Mouse (Mus musculus) mouse embryonic stem cell (cell line): ENCODE results near the gene Stkld1.
"Not testable (repeated sequence)": the region's sequence is repeated elsewhere in the genome, so short reads cannot be mapped to it uniquely, and the experiment has no call there.

ENCODE experiments used
- in situ Hi-C, 2 experiments: fragments of 300-500 bp; cut with MboI; formaldehyde crosslinking; loops; 1 replicate in 1 of 2; 3 replicates in 1 of 2; pipeline ENCODE4 v1.14.3; 2019 to 2020; ENCODE audit warnings: low sequenced_read_pairs in 2 of 2, low pct_unique_long_range_greater_than_20kb in 1 of 2, mixed read lengths in 1 of 2; ENCODE audit not compliant: unreplicated experiment in 1 of 2

Stkld1 gene

GRCm38 (mm10) chr2:26933304-26934055 is at the start of gene Stkld1, which contains the start of gene Surf4:
Gene Stkld1 (plus strand): TSS chr2:26934047.
Gene Surf4 (minus strand): TSS chr2:26933928.
- in situ Hi-C loops: no loop called here

- in situ Hi-C loops: not testable (repeated sequence)
These were observed 48.3 kb upstream of the Stkld1 start for GRCm38 (mm10) chr2:26885541-26885940.

- in situ Hi-C loops: not testable (repeated sequence)
These were observed 47.7 kb upstream of the Stkld1 start for GRCm38 (mm10) chr2:26886170-26886569.

GRCm38 (mm10) chr2:26895898-26896297 is 37.9 kb upstream of the Stkld1 start:
- in situ Hi-C loops: no loop called here

- in situ Hi-C loops: no loop called here
These were observed 33.1 kb upstream of the Stkld1 start for GRCm38 (mm10) chr2:26900731-26901130.

GRCm38 (mm10) chr2:26901834-26902400 is 31.9 kb upstream of the Stkld1 start:
- in situ Hi-C loops: no loop called here

- in situ Hi-C loops: no loop called here
These were observed 31.2 kb upstream of the Stkld1 start, which contains the start of gene Surf6 for GRCm38 (mm10) chr2:26902467-26903220. Gene Surf6 (minus strand): TSS chr2:26902879.

GRCm38 (mm10) chr2:26903311-26903710 is 30.5 kb upstream of the Stkld1 start:
- in situ Hi-C loops: no loop called here

- in situ Hi-C loops: loop anchor here in 1 of 2 experiments (5.0 kb wide), 1 partner anchor 264 kb away; no protein-coding TSS in a partner anchor
These were observed 27.9 kb upstream of the Stkld1 start for GRCm38 (mm10) chr2:26905936-26906335.

- in situ Hi-C loops: loop anchor here in 1 of 2 experiments (5.0 kb wide), 1 partner anchor 264 kb away; no protein-coding TSS in a partner anchor
These were observed 27.4 kb upstream of the Stkld1 start for GRCm38 (mm10) chr2:26906431-26906830.

- in situ Hi-C loops: loop anchor here in 1 of 2 experiments (5.0 kb wide), 1 partner anchor 265 kb away; no protein-coding TSS in a partner anchor
These were observed 26.7 kb upstream of the Stkld1 start for GRCm38 (mm10) chr2:26907109-26907508.

- in situ Hi-C loops: loop anchor here in 1 of 2 experiments (5.0 kb wide), 1 partner anchor 267 kb away; no protein-coding TSS in a partner anchor
These were observed 25.0 kb upstream of the Stkld1 start for GRCm38 (mm10) chr2:26908710-26909386.

GRCm38 (mm10) chr2:26909387-26909784 is 24.5 kb upstream of the Stkld1 start:
- in situ Hi-C loops: loop anchor here in 1 of 2 experiments (5.0 kb wide), 1 partner anchor 267 kb away; no protein-coding TSS in a partner anchor

GRCm38 (mm10) chr2:26910124-26910993 is 23.5 kb upstream of the Stkld1 start, which contains the start of the genes Med22 and Rpl7a:
Gene Med22 (minus strand): TSS chr2:26910677.
Gene Rpl7a (plus strand): TSS chr2:26910764.
- in situ Hi-C loops: no loop called here

- in situ Hi-C loops: no loop called here
These were observed 22.7 kb upstream of the Stkld1 start for GRCm38 (mm10) chr2:26910994-26911765.

- in situ Hi-C loops: no loop called here
These were observed 21.5 kb upstream of the Stkld1 start for GRCm38 (mm10) chr2:26912253-26912770.
